Mouse (Mus musculus) gastrocnemius, adult 2 months (tissue): Measurements from ENCODE around the gene Nfkb2. TPM values are rescaled to one million over a fixed set of nuclear protein-coding genes. Genes with fewer than 3 reads are reported as not detected.

ENCODE experiments used
- DNase-seq: peaks from one replicate; pipeline ENCODE4 v3.0.0; 2022
- H3K27ac ChIP-seq: fragments of 200-600 bp; 2 replicates; pipeline ENCODE4 v1.8.1; 2022; ENCODE audit warnings: mild to moderate bottlenecking
- H3K4me3 ChIP-seq: fragments of 200-600 bp; 2 replicates; pipeline ENCODE4 v1.8.1; 2022; ENCODE audit warnings: mild to moderate bottlenecking, moderate library complexity
- CTCF ChIP-seq: fragments of 200-600 bp; IDR thresholded peaks from 2 replicates; pipeline ENCODE4 v1.8.1; 2022; ENCODE audit warnings: antibody characterized with exemption, mild to moderate bottlenecking, moderate library complexity
- intact Hi-C: fragments of 180-260 bp; cut with DNase I; formaldehyde crosslinking; loops from one replicate; pipeline ENCODE4 v1.15.1; 2025
- total RNA-seq, 2 experiments: library from RNA; stranded (reverse); gene quantifications; 2 replicates each; pipeline ENCODE4 v1.2.3; 2021

The Nfkb2 gene
- total RNA-seq, 2 experiments from 2014 or later = 8.2 to 8.5 TPM

- Histone ChIP-seq H3K27ac (no peak overlapping the region), H3K4me3 (no peak overlapping the region)
- no peak for TF ChIP-seq CTCF
- DNase-seq = peak; percentile 10
- intact Hi-C loops = no loop called here
Observed at GRCm38 (mm10) chr19:46320076-46320785, 16.1 kb downstream of the Nfkb2 start.

- no peak for DNase-seq
- Histone ChIP-seq H3K4me3 (no peak overlapping the region), H3K27ac (no peak overlapping the region)
- no peak for TF ChIP-seq CTCF
- intact Hi-C loops = no loop called here
Observed at GRCm38 (mm10) chr19:46321101-46321943, 17.2 kb downstream of the Nfkb2 start.

GRCm38 (mm10) chr19:46322144-46322995 lies 18.2 kb downstream of the Nfkb2 start:
- no peak for TF ChIP-seq CTCF
- intact Hi-C loops = no loop called here
- Histone ChIP-seq H3K27ac (no peak overlapping the region), H3K4me3 (no peak overlapping the region)
- DNase-seq = no peak

GRCm38 (mm10) chr19:46322996-46323572 lies 19.0 kb downstream of the Nfkb2 start:
- no peak for TF ChIP-seq CTCF
- DNase-seq = no peak
- Histone ChIP-seq H3K4me3 (no peak overlapping the region), H3K27ac (no peak overlapping the region)
- intact Hi-C loops = no loop called here

GRCm38 (mm10) chr19:46323716-46324115 lies 19.6 kb downstream of the Nfkb2 start:
- DNase-seq = no peak
- Histone ChIP-seq H3K27ac (no peak overlapping the region), H3K4me3 (no peak overlapping the region)
- TF ChIP-seq CTCF = no peak
- intact Hi-C loops = no loop called here

GRCm38 (mm10) chr19:46324366-46324765 lies 20.2 kb downstream of the Nfkb2 start:
- DNase-seq = no peak
- no peak overlapping the region for H3K4me3 ChIP-seq
- intact Hi-C loops = no loop called here
- no peak overlapping the region for H3K27ac ChIP-seq
- TF ChIP-seq CTCF = no peak

- no peak for TF ChIP-seq CTCF
- Histone ChIP-seq H3K27ac (no peak overlapping the region), H3K4me3 (no peak overlapping the region)
- intact Hi-C loops = no loop called here
- no peak for DNase-seq
Observed at GRCm38 (mm10) chr19:46324918-46325317, 20.8 kb downstream of the Nfkb2 start.

- no peak for DNase-seq
- intact Hi-C loops = no loop called here
- no peak for TF ChIP-seq CTCF
- H3K27ac ChIP-seq = no peak overlapping the region
- H3K4me3 ChIP-seq = peak overlapping the region; percentile 75
Observed at GRCm38 (mm10) chr19:46326019-46326755, 22.1 kb downstream of the Nfkb2 start.

- no peak for TF ChIP-seq CTCF
- Histone ChIP-seq H3K27ac (peak within 1 kb of the TSS; percentile 95), H3K4me3 (peak within 1 kb of the TSS; percentile 75)
- intact Hi-C loops = no loop called here
- DNase-seq = peak; percentile 68
Observed at GRCm38 (mm10) chr19:46326756-46327305, 22.7 kb downstream of the Nfkb2 start, which contains the start of gene Psd. Gene Psd (minus strand): TSS chr19:46327156.

GRCm38 (mm10) chr19:46327531-46328064 lies 23.5 kb downstream of the Nfkb2 start:
- TF ChIP-seq CTCF = no peak
- intact Hi-C loops = no loop called here

More at GRCm38 (mm10) chr19:46327531-46328064, 23.5 kb downstream of the Nfkb2 start:
- H3K27ac ChIP-seq = peak overlapping the region; percentile 95
- no peak for DNase-seq
- H3K4me3 ChIP-seq = peak overlapping the region; percentile 75
